Comparison of ENCODE assay signal across 15 mouse cellular contexts in genomic region chr2:19145412-19145811, GRCm38 (mm10). TPM values are rescaled to one million over a fixed set of nuclear protein-coding genes. Genes with fewer than 3 reads are reported as not detected.
DNase-seq lines count a peak whose midpoint lies in the region; ATAC-seq and TF ChIP-seq lines count a peak whose summit lies in the region.
"Had no signal": no experiment of that assay in that cellular context is flagged by ENCODE, and none has a peak within 500 bp of the region (broad histone marks: within the 10 kb centered on the region; RNA-seq: fewer than 3 reads in every experiment).

No protein-coding gene starts in this region.

- TF ChIP-seq CTCF in cerebellum, adult 2 months (IDR thresholded peaks at IDR 0.05; ENCODE audit: borderline replicate concordance, insufficient read depth, low read depth, low read length): no peak
- no peak for TF ChIP-seq CTCF in kidney, postnatal 0 days (IDR thresholded peaks at IDR 0.05; ENCODE audit: low read depth)
- TF ChIP-seq CTCF in cortical plate, adult 2 months (IDR thresholded peaks at IDR 0.05; ENCODE audit: extremely low read depth, insufficient read depth, low read length): no peak
- TF ChIP-seq CTCF in intestine, postnatal 0 days (IDR thresholded peaks at IDR 0.05; ENCODE audit: low read depth): no peak

- 85% methylated on average over 3 of the region's 3 CpGs for WGBS in cerebellum, adult 2 months
- 74% methylated on average over 3 of the region's 3 CpGs for WGBS in kidney, postnatal 0 days
- 64% methylated on average over 3 of the region's 3 CpGs for WGBS in kidney, embryonic 14.5 days
- WGBS in intestine, postnatal 0 days: 64% methylated on average over 3 of the region's 3 CpGs

- peak overlapping the region; percentile 66; the same call in 1 of the 2 replicates for H3K27ac ChIP-seq in cerebellum, adult 2 months (ENCODE audit: insufficient read depth, low read length)
- peak overlapping the region; percentile 36 for H3K27ac ChIP-seq in kidney, postnatal 0 days
- H3K27ac ChIP-seq in kidney, embryonic 14.5 days (ENCODE audit: low read depth, low read length): no peak overlapping the region
- H3K27ac ChIP-seq in cortical plate, adult 2 months (ENCODE audit: insufficient read depth, low read length): peak overlapping the region; percentile 53
- H3K27ac ChIP-seq in intestine, postnatal 0 days (ENCODE audit: low read depth, low read length): no peak overlapping the region
- H3K27ac ChIP-seq: embryonic facial prominence, embryonic 12.5 days; forebrain, embryonic 10.5 days; stomach, postnatal 0 days had no signal

- no peak overlapping the region for H3K4me2 ChIP-seq in kidney, postnatal 0 days (ENCODE audit: low read length)
- H3K4me2 ChIP-seq in kidney, embryonic 14.5 days (replicated peaks; ENCODE audit: low read depth, low read length): no peak overlapping the region
- H3K4me2 ChIP-seq in intestine, postnatal 0 days (replicated peaks; ENCODE audit: low read depth): no peak overlapping the region
- H3K4me2 ChIP-seq: embryonic facial prominence, embryonic 12.5 days; heart, embryonic 11.5 days had no signal

- no peak for DNase-seq in cerebellum, adult 2 months
- DNase-seq in cerebellum, postnatal 10 days: no peak
- no peak for DNase-seq in kidney, postnatal 0 days (ENCODE audit: low spot score)
- peak; percentile 52 for DNase-seq in thymus, postnatal 0 days (ENCODE audit: low spot score)
- DNase-seq in cerebellum, postnatal 25 days: no peak

- no peak for TF ChIP-seq POLR2A in cerebellum, adult 2 months (IDR thresholded peaks at IDR 0.05; ENCODE audit: borderline replicate concordance, insufficient read depth, low read length)
- TF ChIP-seq POLR2A in cortical plate, adult 2 months (IDR thresholded peaks at IDR 0.05; ENCODE audit: extremely low read depth, insufficient read depth, low read length): no peak

- H3K27me3 ChIP-seq in cerebellum, adult 2 months (ENCODE audit: control insufficient read depth, insufficient read depth, low read length): no peaks in the 10 kb centered on the region
- no peaks in the 10 kb centered on the region for H3K27me3 ChIP-seq in kidney, postnatal 0 days (ENCODE audit: insufficient read depth, low read length)
- H3K27me3 ChIP-seq in kidney, embryonic 14.5 days (ENCODE audit: control insufficient read depth, insufficient read depth, low read length): no peaks in the 10 kb centered on the region
- H3K27me3 ChIP-seq in intestine, postnatal 0 days (replicated peaks; ENCODE audit: control insufficient read depth, insufficient read depth, low read length): no peaks in the 10 kb centered on the region
- H3K27me3 ChIP-seq: embryonic facial prominence, embryonic 12.5 days had no signal

- H3K9me3 ChIP-seq in kidney, postnatal 0 days (replicated peaks; ENCODE audit: low read length): no peaks in the 10 kb centered on the region
- no peaks in the 10 kb centered on the region for H3K9me3 ChIP-seq in kidney, embryonic 14.5 days (ENCODE audit: control insufficient read depth, low read length)
- no peaks in the 10 kb centered on the region for H3K9me3 ChIP-seq in intestine, postnatal 0 days (ENCODE audit: control insufficient read depth)
- H3K9me3 ChIP-seq: embryonic facial prominence, embryonic 12.5 days; forebrain, embryonic 10.5 days; G1E had no signal

- H3K4me1 ChIP-seq in cerebellum, adult 2 months (ENCODE audit: control insufficient read depth, insufficient read depth, low read length): no peaks in the 10 kb centered on the region
- peaks cover 5% of the 10 kb centered on the region; the same call in 1 of the 2 replicates for H3K4me1 ChIP-seq in kidney, postnatal 0 days (replicated peaks; ENCODE audit: insufficient read depth, low read length)
- H3K4me1 ChIP-seq in kidney, embryonic 14.5 days (ENCODE audit: control insufficient read depth, insufficient read depth, low read length): peaks cover 11% of the 10 kb centered on the region
- no peaks in the 10 kb centered on the region; the same call in 1 of the 2 replicates for H3K4me1 ChIP-seq in cortical plate, adult 2 months (ENCODE audit: control insufficient read depth, insufficient read depth, low read length)
- no peaks in the 10 kb centered on the region for H3K4me1 ChIP-seq in intestine, postnatal 0 days (replicated peaks; ENCODE audit: control insufficient read depth, insufficient read depth, low read length)
- H3K4me1 ChIP-seq: forebrain, embryonic 10.5 days had no signal

- H3K36me3 ChIP-seq in kidney, postnatal 0 days (ENCODE audit: insufficient read depth, low read length): no peaks in the 10 kb centered on the region
- H3K36me3 ChIP-seq in kidney, embryonic 14.5 days (ENCODE audit: control insufficient read depth, insufficient read depth, low read length): no peaks in the 10 kb centered on the region
- H3K36me3 ChIP-seq in intestine, postnatal 0 days (ENCODE audit: control insufficient read depth, insufficient read depth): no peaks in the 10 kb centered on the region
- H3K36me3 ChIP-seq: embryonic facial prominence, embryonic 12.5 days; forebrain, embryonic 10.5 days; G1E had no signal

- H3K9ac ChIP-seq in kidney, postnatal 0 days (ENCODE audit: low read depth, low read length): no peak overlapping the region
- H3K9ac ChIP-seq in kidney, embryonic 14.5 days (ENCODE audit: low read depth, low read length): no peak overlapping the region
- H3K9ac ChIP-seq in intestine, postnatal 0 days (ENCODE audit: low read depth, low read length): no peak overlapping the region
- H3K9ac ChIP-seq: embryonic facial prominence, embryonic 12.5 days had no signal

- no peak overlapping the region for H3K4me3 ChIP-seq in cerebellum, adult 2 months (replicated peaks; ENCODE audit: insufficient read depth, low read depth, low read length)
- H3K4me3 ChIP-seq in kidney, postnatal 0 days (replicated peaks; ENCODE audit: low read depth, low read length): no peak overlapping the region
- H3K4me3 ChIP-seq in kidney, embryonic 14.5 days (ENCODE audit: low read length): no peak overlapping the region
- no peak overlapping the region for H3K4me3 ChIP-seq in cortical plate, adult 2 months (ENCODE audit: insufficient read depth, low read length)
- no peak overlapping the region for H3K4me3 ChIP-seq in intestine, postnatal 0 days (ENCODE audit: low read depth, low read length)
- H3K4me3 ChIP-seq: embryonic facial prominence, embryonic 12.5 days; forebrain, embryonic 10.5 days had no signal

- ATAC-seq in kidney, postnatal 0 days (replicated peaks; ENCODE audit: low FRiP score, low read depth): no peak
- ATAC-seq in kidney, embryonic 14.5 days (ENCODE audit: low FRiP score, low TSS enrichment): no peak
- no peak for ATAC-seq in intestine, postnatal 0 days

RNA-seq across cellular contexts. Expression of gene Armc3, which starts 53.7 kb away (rescaled TPM):
- polyA plus RNA-seq in cerebellum, adult 2 months (2012; rRNA removed): 0.11 and 0.29 TPM in 2 replicates
- 0.26 and 0.34 TPM in 2 replicates for polyA plus RNA-seq in kidney, postnatal 0 days (2015; fragmentation: Nextera tagmentation; extraction: Ambion mirVana)
- 0.09 and 0.24 TPM in 2 replicates for polyA plus RNA-seq in kidney, embryonic 14.5 days (2014; fragmentation: Nextera tagmentation; extraction: Ambion mirVana)
- polyA plus RNA-seq in cortical plate, adult 2 months (2012; rRNA removed): 0.25 TPM in 2 replicates
- polyA plus RNA-seq in thymus, postnatal 0 days (2015; fragmentation: Nextera tagmentation; extraction: Ambion mirVana): 0.53 and 0.57 TPM in 2 replicates
- 0.09 TPM in 1 of 2 replicates, not detected in the other for polyA plus RNA-seq in intestine, postnatal 0 days (2015; fragmentation: Nextera tagmentation; extraction: Ambion mirVana)
- polyA plus RNA-seq: G1E; liver, adult 2 months; small intestine, adult 2 months had no signal

Comparison
In these comparisons a context has a peak if more than half of its experiments do, and no peak if none do; other contexts are left out.
1. H3K27ac ChIP-seq: peak in cerebellum, adult 2 months (single experiment), kidney, postnatal 0 days (single experiment) and cortical plate, adult 2 months (single experiment); none in kidney, embryonic 14.5 days (single experiment) and intestine, postnatal 0 days (single experiment).